Mouse (Mus musculus) thymus, postnatal 4 days (tissue): ENCODE measurements around the gene Stx8.

Source experiments
- DNase-seq: peaks from one replicate; pipeline ENCODE4 v3.0.0; 2021

The Stx8 gene

DNA sequence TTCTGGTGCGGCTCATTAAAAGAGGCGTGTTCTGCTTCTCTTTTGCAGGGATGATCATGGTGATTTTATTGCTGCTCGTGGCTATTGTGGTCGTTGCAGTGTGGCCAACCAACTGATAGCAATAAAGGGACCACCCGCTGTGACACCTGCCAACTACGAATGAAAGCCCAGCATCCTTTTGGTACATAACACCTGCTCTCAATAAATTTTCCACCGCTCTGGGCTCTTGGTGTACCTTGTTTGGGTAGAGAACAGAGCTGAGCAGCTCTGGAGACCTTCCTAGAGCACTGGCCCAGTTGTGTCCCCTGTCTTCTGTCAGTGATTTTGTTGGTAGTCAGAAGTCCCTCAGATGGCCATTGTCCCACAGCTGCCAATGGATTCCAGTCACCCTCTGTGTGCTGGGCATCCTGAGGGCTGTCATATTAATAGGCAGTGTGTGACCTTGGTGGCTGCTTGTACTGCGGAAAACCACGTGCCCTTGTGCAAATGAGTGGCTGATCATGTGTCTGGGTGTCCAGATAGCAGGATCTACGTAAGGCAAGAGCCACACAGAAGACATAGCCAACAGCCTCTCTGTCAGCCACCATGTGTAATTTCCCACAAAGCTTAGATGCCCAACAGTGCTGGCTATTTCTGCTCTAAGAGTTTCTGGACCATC, 237.8 kb downstream of the Stx8 start:
- no peak for DNase-seq

DNA sequence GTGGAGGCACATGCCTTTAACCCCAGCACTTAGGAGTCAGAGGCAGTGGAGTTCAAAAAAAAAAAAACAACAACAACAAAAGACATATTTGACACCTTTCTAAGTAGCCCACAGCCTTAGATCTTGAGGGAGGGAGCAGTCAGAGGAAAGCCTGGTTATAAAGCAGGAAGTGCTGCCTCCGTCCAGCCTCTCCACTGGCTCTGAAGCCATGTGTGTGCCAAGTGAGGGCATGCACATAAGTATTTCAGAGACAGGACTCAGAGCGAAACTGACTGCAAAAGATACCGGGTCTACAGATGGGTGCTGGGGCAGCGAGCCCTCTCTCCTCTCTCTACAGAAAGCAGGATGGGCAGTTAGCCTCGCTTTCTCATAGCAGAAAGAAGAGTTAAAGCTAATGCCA, 238.4 kb downstream of the Stx8 start:
- DNase-seq = peak; percentile 43

DNA sequence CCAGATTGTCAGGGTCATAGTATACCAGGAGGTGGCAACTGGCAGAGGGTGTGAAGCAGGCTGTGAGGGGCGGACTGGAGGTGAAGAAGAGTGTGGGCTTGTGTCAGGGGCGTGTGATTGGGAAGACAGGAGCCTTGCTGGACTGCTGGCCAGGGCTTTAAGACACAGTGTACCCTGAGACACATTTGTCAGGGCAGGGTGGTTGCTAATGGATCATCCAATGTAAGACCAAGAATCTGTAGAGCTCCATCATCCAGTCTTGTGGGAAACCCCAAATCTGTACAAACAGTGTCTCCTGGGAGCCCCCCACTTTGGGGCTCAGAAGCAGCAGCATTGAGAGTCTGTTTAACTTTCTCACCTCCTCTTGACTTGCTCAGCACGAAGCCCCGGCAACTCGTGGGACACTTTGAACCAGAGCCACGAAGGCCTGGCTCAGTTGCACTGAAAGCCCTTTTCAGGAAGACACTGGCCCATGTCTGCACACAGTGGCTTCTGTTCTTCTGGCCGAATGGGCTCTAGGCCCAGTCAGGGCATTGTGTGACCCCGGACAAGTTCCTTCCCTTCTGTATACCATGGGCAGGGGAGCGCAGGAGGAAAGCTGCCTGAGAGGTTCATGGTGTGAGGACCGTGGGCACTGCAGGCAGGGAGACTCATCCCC, 239.7 kb downstream of the Stx8 start:
- no peak for DNase-seq

DNA sequence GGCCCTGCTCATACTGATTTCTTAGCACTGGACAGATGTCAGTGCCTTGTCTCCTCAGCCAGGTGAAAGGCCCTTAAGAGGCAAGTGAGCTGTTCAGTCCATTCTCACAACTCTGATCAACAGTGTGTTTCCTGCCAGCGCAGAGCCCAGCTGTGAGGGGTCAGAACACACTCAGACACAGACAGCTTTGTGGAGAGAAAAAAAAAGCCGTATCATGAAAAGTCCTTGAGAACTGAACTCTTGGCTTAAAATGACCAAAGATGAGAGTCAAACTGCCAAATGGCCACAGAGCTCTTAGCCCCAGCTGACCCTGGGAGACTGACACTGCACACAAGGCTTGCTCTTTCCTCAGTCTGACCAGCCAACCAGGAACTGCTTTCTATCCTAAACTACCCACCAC, 242.0 kb downstream of the Stx8 start:
- DNase-seq = no peak

DNA sequence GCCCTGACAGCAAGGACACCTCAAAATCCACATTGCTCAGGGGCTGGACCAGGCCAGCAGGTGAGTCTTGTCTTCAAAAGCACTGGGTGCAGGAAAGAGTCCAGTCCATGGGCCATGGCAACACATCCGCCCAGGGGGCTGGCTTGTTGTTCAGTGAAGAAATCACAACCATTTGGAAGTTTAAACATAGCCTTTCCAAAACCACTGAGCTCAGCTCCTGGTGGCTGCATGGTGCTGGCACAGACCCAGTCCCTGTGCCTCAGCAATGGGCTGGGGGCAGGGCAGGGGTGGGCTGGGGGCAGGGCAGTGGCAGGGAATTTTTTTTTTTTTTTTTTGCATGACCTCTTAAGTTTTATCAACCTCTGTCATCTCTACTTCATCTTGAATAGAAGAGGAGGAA, 242.6 kb downstream of the Stx8 start:
- DNase-seq = no peak

DNA sequence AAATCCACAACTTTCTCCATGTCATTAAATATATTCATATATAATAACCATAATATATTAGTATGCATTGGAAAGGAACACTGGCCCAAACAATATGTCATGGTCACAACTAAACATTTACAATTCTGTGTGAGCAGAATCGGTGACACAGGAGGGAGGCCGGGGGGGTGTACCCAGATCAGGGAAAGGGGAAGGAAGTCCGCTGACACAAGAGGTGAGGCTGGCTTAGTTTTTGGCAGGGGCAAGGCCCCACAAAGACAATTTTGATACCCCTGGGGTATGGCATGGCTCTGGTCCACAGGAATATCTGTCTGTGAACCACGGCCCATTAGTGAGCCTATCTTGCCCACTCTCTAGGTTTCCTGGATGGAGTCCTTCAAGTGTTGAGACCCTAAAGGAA, 243.5 kb downstream of the Stx8 start:
- DNase-seq = no peak

DNA sequence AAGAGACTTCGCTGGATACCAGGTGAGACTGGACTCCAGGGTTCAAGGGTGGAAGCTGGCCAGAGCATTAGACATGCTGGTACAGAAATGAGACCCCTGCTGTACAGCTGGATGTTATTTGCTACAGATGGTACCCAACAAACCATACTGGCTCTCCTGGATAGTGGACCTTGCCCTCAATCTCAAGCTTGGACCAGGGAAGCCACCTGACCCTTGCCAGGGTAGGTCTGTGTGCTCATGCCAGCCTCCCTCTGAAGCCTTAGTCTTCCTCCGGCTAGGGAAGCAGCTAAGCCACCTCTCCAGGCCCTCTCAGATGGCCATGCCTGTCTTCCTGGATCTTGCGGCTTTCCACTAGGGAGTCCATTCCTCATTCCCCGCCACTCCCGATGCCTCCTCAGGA, 244.7 kb downstream of the Stx8 start:
- DNase-seq = no peak

DNA sequence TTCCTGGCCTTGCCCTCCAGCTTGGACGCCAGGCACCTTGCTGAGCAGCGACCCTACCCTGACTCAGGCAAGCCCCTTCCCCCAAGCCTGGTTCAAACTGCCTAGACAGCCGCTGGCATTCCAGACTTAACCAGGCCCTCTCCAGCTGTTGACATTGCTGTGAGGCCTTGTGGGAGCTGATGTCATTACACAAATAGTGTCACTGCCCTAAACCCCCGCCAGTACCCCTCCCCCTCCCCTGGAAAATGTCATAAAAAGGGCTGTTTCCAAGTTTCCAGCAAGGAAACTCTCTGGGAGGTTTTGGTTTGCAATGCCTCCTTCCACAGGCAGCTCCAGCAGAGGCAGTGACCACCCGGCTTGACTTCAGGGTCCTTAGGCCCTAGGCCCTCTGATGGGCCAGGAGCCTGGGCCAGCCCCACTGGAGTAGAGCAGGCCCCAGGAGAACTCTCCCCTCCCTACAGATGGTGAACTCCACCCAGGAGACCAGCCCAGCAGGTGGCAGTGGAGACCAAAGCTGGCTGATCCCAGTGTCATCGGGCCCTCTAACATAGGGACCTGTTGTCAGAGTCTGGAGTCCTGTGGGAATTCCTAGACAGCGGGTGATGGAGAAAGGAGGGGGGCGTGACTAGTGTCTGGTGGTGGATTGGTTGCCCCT, 246.1 kb downstream of the Stx8 start:
- DNase-seq = peak; percentile 87

DNA sequence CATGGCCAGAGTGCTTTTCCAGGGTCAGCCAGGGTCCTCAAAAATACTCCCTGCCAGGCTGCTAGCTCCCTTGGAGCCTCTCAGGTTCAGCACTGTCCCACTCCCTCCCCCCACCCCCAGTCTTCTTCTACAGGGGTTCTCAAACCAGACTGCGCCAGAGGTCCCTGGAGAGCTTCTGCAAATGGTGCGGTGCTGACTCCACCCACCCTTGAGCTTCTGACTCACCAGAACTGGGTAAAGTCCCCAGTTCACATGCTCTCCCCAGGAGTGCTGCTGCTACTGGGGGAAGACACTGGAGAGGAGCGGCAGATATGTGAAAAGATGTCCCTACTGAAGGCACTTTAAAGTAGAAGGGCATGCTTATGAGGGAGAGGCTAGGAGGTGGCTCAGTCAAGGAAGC, 247.9 kb downstream of the Stx8 start:
- DNase-seq = peak; percentile 48

DNA sequence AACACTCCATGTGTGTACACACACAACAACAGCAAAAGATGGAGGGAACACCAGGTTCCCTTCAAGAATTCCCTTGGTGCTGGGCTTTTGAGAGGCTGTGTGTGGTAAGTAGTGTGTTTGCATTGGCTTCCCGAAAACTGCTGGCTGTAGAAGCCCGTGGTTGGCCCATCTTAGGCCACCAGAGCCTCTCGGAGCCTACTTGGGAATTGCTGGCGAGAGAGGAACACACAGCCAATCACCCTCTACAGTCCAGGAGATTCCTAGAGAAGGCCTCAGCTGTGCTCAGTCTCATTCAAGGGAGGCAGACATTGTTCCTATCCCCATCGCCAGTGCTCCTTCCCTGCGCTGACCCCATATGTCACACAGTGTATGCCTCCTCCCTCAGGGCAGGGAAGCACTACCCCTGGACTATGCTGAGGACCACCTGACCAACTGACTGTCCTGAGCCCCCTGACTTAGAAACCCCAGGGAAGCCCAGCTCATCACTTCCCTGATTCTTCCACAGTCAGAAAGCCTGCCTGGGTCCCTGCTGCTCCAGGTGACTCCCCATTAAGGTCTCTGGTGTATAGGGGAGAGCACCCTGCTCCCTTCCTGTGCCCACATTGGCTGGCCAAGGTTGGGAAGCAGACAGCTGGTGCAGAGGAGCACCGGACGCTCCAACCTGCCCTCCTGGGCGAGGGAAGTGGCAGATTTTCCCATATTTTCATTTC, 248.7 kb downstream of the Stx8 start:
- no peak for DNase-seq

DNA sequence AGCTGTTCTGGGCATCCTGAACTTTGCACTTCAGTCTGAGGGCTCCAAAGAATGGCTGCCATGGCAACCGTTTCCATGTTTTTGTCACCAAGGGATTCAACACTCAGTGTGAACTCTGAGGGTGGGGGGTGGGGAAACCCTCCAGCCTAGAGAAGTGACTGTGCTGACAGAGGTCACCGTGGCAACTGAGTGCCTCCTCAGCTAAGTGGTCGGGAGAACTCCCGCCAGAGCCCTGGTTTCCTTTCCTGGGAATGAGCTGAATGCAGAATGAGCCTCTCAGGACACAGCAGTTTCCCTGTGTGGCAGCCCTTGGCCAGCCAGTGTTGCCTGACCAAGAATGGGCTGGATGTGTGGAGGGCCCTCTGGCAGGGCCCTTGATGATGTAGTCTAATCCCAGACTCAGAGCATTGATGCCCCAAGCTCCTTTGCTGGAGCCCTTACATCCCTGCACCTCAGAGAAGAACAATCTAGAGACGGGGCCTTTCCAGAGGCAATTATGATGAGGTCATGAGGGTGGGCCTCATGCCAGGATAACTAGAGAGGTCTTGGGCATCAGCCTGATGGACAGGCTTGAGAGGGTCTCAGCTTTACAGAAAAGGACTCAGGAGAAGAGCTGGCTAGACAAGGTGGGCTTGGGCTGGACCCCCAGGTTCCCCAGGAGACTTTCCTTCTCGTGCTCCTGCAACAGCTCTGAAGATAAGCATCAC, 249.4 kb downstream of the Stx8 start:
- no peak for DNase-seq

DNA sequence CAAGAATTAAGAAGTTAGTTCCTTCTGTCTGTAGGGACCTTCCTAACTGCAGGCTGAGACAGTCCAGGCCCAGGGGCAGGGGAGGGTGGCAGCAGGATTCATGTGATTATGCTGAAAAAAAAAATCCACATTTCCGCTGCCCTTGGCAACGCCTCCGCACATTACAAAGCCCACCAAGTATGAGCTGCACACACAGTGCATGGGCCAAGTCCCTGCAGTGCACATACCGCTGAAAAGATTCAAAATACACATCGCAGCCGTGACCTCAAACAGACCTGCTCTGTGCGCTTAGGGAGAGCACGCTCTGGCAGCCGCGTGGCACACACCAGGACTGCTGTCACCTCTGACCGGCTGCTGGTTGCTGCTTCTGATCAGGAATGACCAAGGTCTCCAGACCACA, 250.0 kb downstream of the Stx8 start:
- no peak for DNase-seq

DNA sequence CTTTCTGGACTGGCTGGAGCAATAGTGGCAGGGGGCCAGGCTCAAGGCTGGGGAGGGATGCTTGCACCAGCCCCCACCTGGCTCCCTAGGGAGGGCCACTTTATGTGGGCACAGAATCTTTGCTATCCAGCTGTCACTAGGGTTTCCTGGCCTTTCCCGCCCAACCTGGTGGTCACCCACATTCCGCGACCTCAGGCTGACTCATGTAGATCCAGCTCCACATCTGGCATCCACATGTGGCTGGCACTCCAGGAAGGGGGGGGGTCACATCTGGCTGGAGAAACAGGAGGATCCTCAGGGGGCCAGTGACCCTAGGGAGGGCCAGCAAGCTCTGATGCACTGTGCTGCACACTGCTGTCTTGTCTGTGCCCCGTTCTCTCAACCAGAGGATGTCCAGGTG, 254.7 kb downstream of the Stx8 start:
- DNase-seq = no peak

DNA sequence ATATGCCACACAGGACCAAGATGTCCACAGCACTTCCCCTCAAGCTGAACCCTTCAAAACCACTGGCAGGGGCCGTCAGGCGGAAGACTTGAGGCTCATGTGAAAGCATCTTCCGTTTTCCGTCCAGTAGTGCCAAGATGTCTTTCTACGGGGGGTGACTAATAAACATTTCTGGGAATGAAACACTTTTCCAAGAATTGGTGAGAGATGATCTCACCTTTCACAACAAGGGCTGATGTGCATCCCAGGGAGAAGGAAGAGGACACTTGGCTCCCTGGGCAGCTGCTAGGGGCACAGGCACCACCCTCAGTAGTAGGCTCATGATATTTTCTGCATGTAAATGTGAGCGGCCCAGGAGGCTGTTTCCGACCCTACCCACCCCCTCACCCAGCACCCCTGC, 256.2 kb downstream of the Stx8 start:
- DNase-seq = no peak

DNA sequence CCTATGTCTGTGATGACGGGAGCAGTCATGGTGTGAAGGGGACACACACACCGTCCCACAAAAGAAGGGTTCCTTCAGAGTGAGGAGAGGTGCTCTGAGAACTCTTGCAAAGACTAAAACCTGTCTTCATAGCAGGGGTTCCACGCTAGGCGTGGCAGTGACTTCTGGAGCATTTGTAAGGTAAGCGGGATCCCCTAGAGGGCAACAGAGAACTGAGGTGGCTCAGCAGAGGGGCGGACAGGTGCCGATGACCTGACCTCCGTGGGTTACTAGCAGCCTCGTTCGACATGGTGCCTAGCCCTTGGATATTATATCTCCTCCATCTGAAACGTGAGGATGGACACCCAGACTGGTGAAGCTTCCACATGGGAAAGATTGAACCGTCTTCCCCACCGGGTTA, 257.1 kb downstream of the Stx8 start:
- peak; percentile 58 for DNase-seq

DNA sequence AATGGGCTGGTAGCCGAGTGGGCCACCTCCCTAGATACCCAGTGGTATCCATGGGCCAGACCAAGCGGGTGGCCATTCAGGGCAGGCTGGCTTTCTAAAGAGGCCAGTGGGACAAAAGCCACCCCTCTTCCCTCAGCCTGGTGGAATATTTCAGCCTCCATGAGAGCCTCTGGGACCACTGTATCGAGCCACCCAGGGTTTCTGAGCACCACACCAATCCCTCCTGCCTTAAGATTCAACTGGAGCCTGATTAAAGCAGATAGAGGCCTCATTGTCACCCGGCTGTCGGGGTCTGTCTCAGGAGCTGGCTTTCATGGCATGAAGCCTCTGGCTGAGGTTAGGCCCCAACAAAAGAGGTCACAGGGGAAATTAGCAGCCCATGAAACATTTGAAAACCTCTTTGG, 260.7 kb downstream of the Stx8 start:
- no peak for DNase-seq

DNA sequence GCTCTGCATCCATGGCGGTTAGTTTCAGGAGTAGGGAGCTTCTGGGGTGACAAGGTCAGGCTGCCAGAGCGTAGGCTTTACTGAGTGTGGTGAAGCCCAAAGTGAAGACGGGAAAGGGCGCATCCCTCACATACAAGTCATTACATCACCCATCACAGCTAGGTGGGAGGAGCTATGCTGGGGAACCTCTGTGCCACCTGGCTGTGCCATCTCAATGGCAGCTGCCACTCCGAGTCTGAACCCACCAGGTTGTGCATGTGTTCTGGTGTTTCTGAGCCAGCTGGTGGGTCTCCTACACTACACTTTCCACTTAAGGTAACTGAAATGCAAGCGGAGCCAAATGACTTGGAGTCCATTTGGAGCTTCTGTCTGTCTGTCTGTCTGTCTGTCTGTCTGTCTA, 261.8 kb downstream of the Stx8 start:
- peak; percentile 48 for DNase-seq

DNA sequence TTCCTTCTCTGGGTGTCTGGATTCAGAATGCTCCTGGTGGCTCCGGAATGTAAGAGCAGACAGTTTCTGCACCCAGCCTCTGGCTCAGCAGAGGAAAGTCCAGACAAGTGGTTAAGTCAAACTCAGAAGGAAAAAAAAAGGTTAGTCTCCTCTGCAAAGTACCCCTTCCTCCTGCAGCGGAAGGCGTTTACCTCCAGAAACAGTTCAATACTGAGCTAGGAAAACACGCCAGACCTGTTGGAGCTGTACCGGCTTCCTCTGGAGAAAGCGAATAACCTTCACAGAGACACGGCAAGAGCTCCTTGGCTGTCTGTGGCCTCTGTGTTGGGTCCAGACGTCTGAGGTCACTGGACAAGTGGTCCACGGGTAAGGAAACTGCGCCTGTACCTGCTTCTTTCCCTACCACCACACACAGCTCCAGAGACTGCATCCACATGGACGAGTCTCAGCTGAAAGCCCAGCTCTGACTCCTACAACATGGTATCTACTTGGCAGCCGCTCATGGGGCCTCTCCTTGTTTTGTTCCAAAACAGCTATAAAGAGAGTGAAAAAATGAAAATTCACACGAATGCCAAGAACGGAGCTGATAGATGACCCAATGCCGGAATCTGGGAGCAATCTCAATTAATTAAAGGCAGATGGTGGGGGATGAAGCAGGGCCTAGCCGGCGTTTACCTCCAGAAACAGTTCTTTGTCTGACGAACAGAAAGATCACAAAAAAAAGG, 263.1 kb downstream of the Stx8 start:
- no peak for DNase-seq

DNA sequence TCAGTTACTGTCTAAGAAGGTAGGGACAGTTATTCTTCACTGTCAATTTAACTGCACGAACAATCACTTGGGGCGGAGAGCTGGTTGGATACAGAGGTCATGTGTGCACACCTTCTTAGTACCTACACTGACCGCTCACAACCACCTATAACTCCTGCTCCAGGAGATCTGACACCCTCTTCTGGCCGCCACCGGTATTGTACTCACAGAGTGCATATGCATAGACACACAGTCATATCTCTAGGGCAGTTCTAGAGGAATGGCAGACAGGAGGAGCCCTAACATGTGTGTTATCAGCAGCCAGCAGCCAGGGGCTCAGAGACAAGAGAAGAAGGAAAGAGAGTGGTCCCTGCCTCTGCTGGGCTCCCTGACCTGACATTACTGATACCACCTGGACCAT, 265.6 kb downstream of the Stx8 start:
- DNase-seq = peak; percentile 51

DNA sequence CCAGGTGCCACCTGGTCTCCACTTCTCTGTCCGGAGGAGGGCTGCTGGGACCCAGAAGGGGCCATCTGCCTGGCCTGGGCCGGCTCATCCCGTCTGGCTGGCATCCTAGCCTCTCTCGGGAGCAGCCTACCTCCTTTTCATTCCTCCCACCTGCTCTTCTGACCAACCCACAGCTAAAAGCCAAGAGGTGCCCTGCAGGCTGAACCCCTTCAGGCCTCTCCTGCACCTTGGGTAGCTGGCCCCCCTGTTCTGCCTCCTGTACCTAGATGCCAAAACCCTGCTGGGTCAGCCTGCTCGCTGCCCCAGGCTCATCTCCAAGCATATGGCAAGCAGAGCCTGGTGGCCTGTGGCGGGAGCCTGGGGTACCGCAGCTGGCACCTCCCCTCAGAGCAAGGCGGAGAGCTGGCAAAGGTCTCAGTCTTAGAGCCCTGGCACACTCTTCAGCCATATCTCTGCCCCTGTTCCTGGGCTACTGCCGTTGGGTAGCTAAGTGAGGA, 267.5 kb downstream of the Stx8 start:
- DNase-seq = no peak

DNA sequence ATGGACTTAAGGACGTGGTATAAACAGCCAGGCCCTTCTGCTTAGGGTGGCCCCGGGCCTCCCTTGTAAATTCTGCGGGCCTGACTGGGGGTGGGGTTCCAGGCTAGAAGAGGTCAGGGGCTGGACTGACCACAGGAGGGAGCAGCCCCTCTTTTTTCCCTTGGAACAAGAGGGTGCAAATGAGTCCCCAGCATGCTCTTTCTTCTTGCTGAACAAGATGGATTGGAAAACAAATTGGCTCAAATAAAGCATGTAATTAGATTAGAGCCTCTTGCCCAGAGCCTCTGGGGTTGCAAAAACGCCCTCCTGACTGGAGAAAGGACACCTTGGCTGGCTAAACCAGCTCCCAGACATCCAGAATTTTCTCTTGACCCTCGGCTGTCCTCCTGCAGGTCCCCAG, 273.8 kb downstream of the Stx8 start:
- no peak for DNase-seq

DNA sequence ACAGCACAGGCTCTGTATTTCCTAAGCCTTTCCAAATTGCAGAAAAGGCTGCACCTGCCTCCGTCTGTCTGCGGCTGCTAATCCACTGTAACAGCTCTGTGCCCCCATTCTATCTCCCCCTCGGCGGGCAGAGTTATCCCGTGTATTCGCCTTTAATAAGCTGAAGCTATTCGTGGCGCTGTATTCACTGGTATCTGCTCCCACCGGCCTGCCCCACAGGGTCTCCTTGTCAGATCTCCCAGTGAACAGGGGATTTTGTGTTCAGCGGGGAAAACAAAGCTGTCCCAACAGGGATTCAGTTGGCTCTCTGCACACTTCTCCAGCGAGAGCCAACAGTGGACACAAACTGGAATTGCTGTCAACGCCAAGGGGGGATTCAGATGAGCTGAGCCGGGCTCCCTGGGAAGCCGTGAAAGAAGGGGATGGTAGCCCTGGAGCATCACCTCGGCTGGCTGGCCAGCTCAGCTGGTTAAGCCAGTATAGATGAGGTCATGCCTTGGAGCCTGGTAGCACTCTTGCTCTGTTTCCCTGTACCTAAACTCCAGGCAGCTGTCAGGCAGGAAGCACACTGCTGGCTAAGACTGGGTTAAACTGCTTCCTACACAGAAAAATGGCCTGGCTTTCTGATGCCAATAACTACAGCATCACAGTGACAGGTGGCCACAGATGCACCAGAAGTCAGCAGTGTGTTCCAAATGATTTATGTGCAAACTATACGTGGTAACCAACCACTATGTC, 278.4 kb downstream of the Stx8 start:
- DNase-seq = no peak
